Mouse (Mus musculus): ENCODE results near the gene Sorcs1. TPM values are rescaled to one million over a fixed set of nuclear protein-coding genes. Genes with fewer than 3 reads are reported as not detected.

Sorcs1 gene
- total RNA-seq, 2 experiments from 2014 or later: 0.86 to 1.1 TPM

DNA sequence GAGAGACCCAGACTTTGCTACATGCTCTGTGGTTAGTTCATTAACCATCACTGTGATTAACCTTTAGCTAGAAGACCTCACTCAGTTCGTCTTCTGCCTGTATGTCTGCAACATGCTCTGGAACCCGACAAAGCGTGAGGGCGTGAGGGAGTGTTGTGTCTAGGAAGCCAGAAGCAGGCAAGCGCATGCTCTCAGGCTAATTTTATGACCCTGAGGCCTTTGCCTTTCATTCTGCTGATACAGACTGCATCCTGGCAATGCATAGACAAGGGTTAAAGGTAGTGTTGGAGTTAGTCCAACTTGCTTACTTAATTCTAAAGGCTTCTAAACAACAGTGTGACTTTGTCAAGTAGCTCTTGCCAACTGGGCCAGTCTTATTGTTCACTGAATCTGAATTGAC is 458.0 kb downstream of the Sorcs1 start:
- DNase-seq: no peak

DNA sequence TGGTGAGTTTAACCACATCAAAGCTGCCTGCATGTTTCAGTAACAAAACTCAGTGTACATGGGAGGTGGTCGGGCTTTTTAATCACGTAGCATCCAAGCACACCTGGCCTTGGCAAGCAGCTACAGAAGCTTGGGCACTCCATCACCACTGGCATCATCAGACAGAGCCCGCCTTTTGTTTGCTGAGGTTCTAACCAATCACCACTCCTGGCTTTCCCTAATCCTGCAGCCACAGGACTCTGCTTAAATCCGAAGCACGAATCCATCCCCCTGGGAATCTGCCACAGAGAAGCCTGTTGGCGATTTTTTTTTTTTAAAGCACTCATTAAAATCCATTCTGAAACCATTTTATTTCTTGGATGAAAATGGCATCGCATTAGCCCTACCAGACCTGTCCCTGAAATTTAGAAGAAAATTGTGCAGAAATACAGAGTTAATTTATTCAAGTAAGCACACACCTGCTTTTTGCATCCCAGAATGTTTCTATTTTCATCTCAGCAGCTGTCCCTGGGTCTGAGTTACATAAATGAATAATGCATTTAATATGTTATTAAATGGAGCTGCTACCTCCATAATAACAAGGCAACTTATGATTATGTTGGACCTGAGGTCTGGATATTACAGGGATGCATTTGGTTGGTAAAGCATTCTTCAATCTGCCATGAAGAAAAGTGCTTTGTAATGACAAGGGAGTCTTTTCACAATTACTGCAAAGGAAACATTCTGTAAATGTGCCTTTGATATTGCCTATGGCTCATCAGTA is 463.8 kb downstream of the Sorcs1 start:
- DNase-seq: no peak

DNA sequence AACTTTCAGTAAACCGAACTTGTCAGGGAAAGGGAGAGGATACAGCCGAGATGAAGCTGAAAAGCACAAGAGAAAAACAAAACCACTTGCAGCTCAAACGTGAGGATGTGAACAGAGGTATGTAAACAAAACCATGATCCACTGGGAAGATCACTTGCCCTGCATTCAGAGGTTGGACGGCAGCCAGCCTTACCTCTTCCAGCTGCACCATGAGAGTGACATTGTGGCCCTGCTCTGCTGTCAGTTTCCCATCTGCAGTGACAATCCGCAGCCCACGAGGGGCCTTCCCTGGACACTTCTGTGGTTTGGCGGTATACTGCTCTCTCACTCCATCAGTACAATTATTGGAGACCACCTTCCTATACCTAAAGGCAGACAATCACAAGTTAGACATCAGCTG is 468.0 kb downstream of the Sorcs1 start:
- DNase-seq: no peak

DNA sequence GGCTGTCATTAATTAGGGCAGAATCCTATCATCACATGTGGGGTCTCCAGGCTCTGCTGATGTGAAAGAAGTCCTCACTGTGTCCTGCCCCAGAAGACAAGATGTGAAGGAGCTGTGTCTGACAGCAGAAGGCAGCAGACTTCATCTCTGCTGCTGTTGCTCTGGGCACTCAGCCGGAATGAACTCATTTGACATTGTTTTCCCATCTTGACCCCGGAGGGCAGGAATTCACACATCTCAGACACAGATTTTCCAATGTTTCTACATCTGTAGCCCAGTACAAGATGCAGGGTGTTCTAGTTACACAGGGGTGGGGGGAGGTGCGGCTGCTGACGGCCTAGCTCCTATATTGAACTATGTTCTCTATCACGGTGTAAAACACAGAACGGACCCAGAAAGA is 474.1 kb downstream of the Sorcs1 start:
- DNase-seq: no peak

DNA sequence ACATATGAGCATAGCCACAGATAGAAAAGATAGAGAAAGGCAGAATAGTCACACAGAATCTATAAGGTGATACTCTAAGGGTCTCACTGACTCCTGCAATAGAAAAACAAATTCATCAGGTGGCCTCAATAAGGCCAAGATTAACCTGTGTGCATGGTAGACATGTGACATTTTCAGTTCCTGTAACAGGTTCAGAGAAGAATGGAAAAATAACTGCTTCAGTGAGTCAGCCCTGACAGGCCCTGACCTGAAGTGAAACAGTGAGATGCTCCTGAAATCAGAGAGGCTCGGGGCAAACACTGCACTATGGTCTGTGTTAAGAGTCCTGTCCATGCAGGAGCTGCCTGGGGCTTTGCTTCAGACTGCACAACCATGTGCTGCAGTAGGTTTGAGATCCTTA is 481.9 kb downstream of the Sorcs1 start:
- no peak for DNase-seq

DNA sequence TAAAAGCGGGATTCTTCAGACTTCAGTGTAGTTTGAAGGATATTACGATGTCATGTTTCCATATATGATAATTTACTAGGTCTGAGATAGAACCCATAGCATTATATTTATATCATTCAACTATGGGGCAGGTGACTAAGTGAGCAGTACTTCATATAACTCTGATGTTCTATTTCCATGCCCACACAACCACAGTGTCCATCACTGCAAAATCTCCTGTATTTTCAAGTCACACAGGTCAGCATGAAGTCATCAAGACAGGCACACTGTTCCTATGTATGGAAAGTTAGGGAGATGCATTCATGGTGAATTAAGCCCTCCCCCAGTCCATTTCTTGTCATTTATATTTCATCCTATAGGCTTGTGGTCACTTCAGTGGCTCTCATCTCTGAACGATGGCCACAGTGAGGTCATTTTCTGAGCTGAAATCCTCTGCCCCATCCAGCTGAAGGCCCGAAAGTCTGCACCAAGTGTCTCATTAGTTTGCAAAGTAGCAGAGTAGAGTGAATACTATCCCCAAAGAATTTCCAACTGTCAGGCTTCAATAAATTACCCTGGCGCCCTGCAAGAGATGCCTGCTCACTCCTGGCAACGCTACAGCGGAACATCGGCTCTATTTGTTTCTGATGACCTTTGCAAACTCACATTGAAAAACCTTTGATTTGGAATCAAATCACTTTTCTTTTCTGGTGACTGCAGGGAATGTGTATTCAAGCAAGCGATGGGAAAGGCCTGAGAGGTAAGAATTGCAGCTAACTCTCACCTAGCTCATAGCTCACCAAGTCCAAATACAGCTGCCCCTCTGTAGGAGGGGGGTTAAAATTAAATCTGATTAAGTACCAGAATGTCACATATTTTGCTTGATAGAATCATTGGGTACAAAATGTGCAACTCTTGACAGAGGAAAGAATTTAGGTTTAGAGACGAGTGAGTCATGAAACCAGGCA is 492.4 kb downstream of the Sorcs1 start:
- DNase-seq: no peak

DNA sequence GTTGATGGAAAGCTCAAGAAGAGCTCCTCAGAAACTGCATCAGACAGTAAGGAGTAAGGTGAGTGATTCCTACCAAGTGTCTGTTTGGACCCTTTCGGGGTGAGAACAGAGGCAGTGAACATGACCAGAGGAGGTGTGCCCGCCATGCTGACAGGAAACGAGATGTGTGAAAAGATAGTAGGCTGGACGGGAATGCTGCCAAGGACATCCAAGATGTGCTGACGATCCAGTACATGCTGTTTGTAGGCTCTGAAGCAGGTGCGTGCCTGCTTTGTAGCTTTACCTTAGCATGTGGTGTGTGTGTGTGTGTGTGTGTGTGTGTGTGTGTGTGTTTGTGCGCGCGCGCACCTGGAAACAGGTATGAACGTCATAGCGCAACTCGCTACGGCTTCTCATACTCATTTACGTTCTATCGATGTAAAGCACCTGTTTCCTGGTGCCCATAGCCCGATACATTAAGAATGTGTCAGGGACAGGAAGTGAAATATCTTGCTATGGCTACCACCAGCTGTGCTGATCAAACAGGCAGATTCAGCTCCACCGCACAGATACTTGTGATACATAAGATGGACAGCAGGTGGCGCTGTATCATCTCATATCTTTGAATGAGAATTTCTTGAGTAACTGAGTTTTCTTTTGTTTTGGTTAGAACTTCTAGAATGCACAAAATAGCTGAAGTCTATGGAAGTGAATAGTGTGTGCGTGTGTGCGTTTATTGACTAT is 493.4 kb downstream of the Sorcs1 start:
- DNase-seq: no peak

DNA sequence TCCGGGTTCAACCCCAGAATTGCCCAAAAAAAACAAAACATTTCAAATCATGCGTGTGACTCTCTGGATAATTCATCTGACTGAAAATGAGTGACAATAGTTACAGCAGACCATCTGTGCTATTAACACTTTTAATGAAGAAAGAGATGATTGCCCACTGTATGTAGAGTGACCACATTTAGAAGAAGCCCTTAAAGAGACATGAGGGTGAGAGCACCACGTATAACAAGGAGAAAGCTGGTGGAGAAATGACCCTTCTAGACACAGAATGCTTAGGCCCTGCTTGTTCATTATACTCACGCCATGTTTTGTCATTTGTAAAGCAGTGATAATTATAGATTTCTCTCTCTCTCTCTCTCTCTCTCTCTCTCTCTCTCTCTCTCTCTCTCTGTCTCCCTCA is 499.6 kb downstream of the Sorcs1 start:
- no peak for DNase-seq

DNA sequence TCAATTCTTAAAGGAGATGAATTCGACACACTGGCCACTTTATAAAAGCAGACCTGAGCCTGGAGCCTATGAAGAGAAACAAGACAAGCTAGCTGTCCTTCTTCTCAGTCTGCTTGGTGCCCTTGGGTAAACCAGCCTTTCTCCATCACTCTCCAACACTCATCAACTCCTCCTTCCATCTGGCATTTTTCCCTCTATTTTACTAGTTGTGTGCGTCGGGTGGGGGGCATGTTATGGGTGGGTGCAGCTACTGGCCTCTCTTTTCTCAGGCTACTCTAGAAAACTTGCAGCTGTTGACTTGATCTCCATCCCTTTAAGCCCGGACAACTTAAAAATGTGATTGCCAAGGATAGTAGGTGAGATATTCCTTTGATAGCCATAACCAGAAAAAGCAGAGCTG is 500.3 kb downstream of the Sorcs1 start:
- no peak for DNase-seq

DNA sequence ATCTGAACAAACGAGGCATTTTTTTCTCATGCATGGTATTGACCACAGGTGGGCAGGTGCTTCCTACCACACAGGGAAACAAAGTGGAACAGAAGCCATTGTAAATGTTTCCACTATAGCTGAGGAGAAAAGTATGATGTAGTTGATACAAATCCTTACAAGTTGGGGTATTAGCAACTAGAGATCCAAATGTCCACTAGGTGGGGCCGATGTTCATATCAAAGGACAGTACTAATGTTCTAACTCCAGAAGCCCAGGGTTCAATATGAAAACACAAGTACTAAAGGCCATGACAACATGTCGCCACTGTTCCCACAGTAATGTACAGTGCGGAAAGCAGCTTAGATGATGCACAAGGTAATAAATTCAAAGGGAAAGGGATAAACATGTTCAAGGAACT is 506.6 kb downstream of the Sorcs1 start:
- DNase-seq: no peak

DNA sequence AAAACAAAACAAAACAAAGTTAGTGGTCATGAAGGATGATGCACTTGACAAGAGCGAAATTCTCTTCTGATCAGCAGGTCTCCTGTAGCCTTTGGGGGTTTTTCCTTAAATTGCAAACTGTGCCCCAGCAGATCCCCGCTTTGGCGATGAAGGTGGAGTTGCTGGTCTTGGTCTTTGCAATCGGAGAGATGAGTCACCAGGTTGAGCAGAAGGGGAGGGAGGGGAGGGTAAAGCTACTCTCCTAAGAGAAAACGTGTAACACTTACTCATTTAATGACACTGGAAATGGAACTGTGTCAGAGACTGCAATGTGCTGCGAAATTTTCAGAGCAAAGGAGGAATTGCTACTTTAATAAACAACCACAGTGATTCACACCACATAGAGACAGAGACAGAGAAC is 527.3 kb downstream of the Sorcs1 start:
- DNase-seq: no peak

DNA sequence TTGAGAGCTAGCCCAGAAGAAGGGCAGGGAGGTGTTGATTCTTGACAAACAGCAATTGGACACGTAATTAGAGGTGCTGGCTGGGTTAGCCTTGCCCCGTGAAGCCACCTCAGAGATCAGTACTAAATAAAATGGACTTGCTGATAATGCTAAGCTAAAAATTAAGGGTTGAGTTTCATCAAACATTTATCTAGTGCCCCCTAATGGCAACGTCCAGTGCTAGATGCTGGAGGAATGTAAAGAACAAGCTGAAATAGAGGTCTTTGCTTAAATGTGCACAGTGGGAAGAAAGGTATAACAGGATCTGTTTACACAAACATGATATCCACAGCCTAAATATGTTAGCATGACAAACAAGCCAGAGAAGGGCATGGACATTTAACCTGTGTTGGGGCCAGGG is 532.5 kb downstream of the Sorcs1 start:
- DNase-seq: no peak

DNA sequence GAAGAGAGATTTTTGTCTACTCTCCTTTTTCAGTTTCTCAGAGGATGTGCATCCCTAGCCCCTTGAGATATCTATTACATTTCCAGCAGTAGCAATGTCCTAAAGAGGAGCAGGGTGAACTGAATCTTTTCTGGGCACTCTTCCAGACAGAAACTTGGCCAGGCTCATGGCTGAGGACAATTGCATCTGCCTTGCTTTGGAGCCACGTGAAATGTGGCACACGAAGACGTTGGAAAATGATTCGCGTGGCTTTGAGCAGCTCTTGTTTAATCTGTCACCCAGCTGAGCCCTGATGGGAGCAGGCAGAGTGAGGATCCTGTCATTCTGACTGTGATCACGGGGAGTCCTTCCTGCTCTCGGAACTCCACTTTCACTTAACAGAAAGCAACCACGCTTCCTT is 536.6 kb downstream of the Sorcs1 start:
- no peak for DNase-seq

DNA sequence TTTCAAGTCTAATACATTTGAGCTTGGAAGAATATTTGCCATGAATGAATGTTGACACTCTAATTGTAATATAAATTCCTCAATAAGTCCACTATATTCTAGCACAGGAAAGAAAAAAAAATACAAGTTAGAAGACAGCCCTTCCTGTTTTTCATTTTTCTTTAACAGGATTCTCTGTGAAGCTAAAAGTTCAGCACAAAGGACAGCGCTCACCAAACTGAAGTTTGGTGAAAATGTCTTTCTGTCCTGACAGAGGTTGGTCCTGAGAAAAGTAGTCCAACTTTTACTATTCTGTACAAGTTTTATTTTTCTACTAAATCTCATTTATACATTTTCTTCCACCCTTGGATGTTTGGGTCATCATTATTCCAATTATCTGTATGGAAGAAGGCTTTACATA is 543.8 kb downstream of the Sorcs1 start:
- no peak for DNase-seq

DNA sequence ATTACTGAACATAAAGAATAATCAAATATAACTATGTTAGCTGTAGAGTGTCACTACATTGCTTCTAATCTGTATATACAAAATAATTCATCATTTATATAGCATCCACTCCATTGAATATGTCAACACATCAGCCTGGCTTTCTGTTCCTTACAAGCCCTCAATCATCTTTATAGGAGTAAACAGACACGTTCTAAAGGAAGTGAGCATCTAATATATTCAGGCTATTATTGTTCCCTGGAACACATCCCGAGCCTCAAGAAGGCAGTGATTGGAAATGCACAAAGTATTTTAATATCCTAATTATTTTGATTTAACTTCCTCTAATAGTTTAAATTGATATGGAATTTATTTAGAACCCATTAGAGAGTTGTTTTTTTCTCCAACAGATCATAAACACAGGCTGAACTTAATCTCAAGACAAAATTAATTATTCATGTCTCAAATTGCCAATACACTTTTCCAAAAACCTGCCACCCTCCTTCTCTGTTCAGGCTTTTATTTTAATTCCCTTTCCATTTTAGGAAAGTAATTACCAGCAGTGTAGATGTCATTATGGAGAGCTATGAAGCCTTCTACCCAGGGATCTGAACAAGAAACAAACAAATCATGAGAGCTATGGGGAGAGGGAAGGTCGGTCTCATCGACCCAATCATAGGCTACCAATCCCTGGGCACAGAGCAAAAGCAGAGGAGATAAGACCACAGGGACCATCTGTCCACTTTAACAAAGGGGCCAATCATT is 572.4 kb downstream of the Sorcs1 start:
- no peak for DNase-seq

Small RNA genes within 50 kb of the gene (microRNA-seq; reads per million reads assigned to microRNA genes)
- gene Gm27749 (ENCODE audit: borderline replicate concordance in 2 of 2): 0 reads per million in 2 experiments
